Mouse (Mus musculus): ENCODE data around the gene Ip6k3.

- TF ChIP-seq POLR2A (IDR thresholded peaks at IDR 0.05; ENCODE audit: borderline replicate concordance, extremely low read depth, insufficient read depth, insufficient read length, poor library complexity, severe bottlenecking): no peak
- TF ChIP-seq CTCF (IDR thresholded peaks at IDR 0.05; ENCODE audit: borderline replicate concordance, extremely low read depth, insufficient read depth, insufficient read length): no peak
Observed at GRCm38 (mm10) chr17:27122701-27123100, 44.9 kb downstream of the Ip6k3 start.
